Mouse (Mus musculus): ENCODE measurements around the gene Galnt6. TPM values are rescaled to one million over a fixed set of nuclear protein-coding genes. Genes with fewer than 3 reads are reported as not detected.

Galnt6 gene
- polyA plus RNA-seq, 1 experiment, result 0.29 TPM

DNA sequence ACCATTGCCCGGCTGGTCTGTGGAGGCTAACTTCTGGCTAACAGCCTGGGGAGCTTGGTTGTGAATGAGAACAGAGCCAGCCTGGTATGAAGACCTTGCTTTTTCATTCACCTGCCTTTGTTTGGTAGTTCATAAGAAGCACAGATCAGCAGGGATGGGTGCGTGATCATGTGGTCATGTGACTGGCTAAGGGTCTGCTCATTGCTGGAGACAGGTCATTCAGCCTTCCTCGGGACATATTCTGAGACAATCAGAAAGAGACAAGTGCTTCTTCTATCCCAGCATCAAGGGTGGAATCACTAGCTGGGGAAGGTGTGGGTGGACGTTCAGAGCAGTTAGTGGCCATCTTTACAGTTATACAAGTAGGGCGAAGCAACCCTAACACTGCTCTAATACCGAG lies 10.3 kb upstream of the Galnt6 start:
- Histone ChIP-seq H3K79me3 (ENCODE audit: low read depth) (no peaks in the 10 kb centered on the region), H3K27me3 (ENCODE audit: control insufficient read depth, insufficient read depth, insufficient read length) (no peaks in the 10 kb centered on the region), H3K4me3 (ENCODE audit: insufficient read depth, poor library complexity, severe bottlenecking) (no peak overlapping the region), H3ac (ENCODE audit: control insufficient read depth, insufficient read length, low read depth) (no peak overlapping the region), H3K79me2 (ENCODE audit: control insufficient read depth, insufficient read depth) (no peaks in the 10 kb centered on the region), H3K36me3 (ENCODE audit: control insufficient read depth, insufficient read depth) (no peaks in the 10 kb centered on the region)
- TF ChIP-seq CEBPB (IDR thresholded peaks at IDR 0.05; ENCODE audit: low read depth), result no peak
- no peak for TF ChIP-seq FOSL1 (IDR thresholded peaks at IDR 0.05; ENCODE audit: insufficient read depth, low read length, poor library complexity, severe bottlenecking)
- no peak for TF ChIP-seq MYOG (IDR thresholded peaks at IDR 0.05; ENCODE audit: control insufficient read depth, extremely low read depth, insufficient read length)
- TF ChIP-seq MYOD1 (IDR thresholded peaks at IDR 0.05; ENCODE audit: control insufficient read depth, insufficient read length, low read depth), result no peak
- no peak for TF ChIP-seq USF1 (IDR thresholded peaks at IDR 0.05; ENCODE audit: low read depth)
- TF ChIP-seq CTCF (IDR thresholded peaks at IDR 0.05; ENCODE audit: control insufficient read depth, insufficient read depth, insufficient read length), result no peak
- TF ChIP-seq MAX (IDR thresholded peaks at IDR 0.05), result no peak

DNA sequence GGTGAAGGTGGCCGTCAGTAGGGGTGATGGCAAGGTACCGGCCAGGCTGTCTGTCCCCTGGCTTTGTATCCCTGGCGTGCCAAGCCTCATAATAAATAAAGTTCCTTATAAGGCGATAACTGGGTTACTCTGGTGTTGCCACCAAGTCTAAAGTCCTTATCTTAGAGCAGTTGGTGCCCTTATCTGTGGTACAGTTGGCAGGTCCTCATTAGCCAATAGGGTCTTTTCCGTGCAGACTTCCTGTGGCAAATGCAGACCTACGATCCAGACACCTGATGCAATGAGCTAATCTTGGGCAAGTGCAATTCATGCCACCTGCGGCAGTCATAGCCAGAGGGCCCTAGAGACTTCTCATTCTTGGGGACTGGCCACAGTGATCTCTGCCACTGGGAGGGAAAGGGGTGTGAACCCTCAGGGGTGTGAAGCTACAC lies 9.2 kb upstream of the Galnt6 start:
- no peak for TF ChIP-seq FOSL1 (IDR thresholded peaks at IDR 0.05; ENCODE audit: insufficient read depth, low read length, poor library complexity, severe bottlenecking)
- no peak for TF ChIP-seq MYOG (IDR thresholded peaks at IDR 0.05; ENCODE audit: control insufficient read depth, extremely low read depth, insufficient read length)
- no peak for TF ChIP-seq MYOD1 (IDR thresholded peaks at IDR 0.05; ENCODE audit: control insufficient read depth, insufficient read length, low read depth)
- no peak for TF ChIP-seq CTCF (IDR thresholded peaks at IDR 0.05; ENCODE audit: control insufficient read depth, insufficient read depth, insufficient read length)
- no peak for TF ChIP-seq MAX (IDR thresholded peaks at IDR 0.05)
- TF ChIP-seq CEBPB (IDR thresholded peaks at IDR 0.05; ENCODE audit: low read depth), result no peak
- no peak for TF ChIP-seq USF1 (IDR thresholded peaks at IDR 0.05; ENCODE audit: low read depth)
- no peaks in the 10 kb centered on the region for H3K79me3 ChIP-seq (ENCODE audit: low read depth)
- no peaks in the 10 kb centered on the region for H3K79me2 ChIP-seq (ENCODE audit: control insufficient read depth, insufficient read depth)
- H3ac ChIP-seq (ENCODE audit: control insufficient read depth, insufficient read length, low read depth), result no peak overlapping the region
- H3K4me3 ChIP-seq (ENCODE audit: insufficient read depth, poor library complexity, severe bottlenecking), result no peak overlapping the region
- no peaks in the 10 kb centered on the region for H3K27me3 ChIP-seq (ENCODE audit: control insufficient read depth, insufficient read depth, insufficient read length)
- H3K36me3 ChIP-seq (ENCODE audit: control insufficient read depth, insufficient read depth), result no peaks in the 10 kb centered on the region

DNA sequence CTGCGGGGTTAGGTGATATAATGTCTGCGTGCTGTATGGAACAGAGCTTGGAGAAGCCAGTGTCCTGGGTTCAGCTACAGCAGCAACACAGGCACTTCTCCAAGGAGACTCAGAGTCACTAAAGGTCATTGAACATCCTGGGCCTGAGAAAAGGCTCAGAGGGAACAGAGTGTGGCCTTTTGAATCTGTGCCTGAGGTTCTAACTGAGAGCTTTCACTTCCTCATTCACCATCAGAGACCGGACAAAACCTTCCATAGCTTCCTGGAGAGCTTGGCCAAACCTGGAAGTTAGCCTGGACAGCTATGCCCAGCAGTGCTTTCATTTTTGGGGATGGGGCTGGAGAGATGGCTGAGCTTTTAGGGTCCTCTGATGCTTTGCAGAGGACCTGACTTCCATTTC lies 8.5 kb upstream of the Galnt6 start:
- no peak overlapping the region for H3ac ChIP-seq (ENCODE audit: control insufficient read depth, insufficient read length, low read depth)
- no peaks in the 10 kb centered on the region for H3K79me2 ChIP-seq (ENCODE audit: control insufficient read depth, insufficient read depth)
- no peaks in the 10 kb centered on the region for H3K79me3 ChIP-seq (ENCODE audit: low read depth)
- TF ChIP-seq MYOG (IDR thresholded peaks at IDR 0.05; ENCODE audit: control insufficient read depth, extremely low read depth, insufficient read length) (no peak), CTCF (IDR thresholded peaks at IDR 0.05; ENCODE audit: control insufficient read depth, insufficient read depth, insufficient read length) (no peak), FOSL1 (IDR thresholded peaks at IDR 0.05; ENCODE audit: insufficient read depth, low read length, poor library complexity, severe bottlenecking) (no peak), MYOD1 (IDR thresholded peaks at IDR 0.05; ENCODE audit: control insufficient read depth, insufficient read length, low read depth) (no peak), CEBPB (IDR thresholded peaks at IDR 0.05; ENCODE audit: low read depth) (no peak)
- H3K27me3 ChIP-seq (ENCODE audit: control insufficient read depth, insufficient read depth, insufficient read length), result no peaks in the 10 kb centered on the region
- no peak overlapping the region for H3K4me3 ChIP-seq (ENCODE audit: insufficient read depth, poor library complexity, severe bottlenecking)
- no peaks in the 10 kb centered on the region for H3K36me3 ChIP-seq (ENCODE audit: control insufficient read depth, insufficient read depth)

- Histone ChIP-seq H3K79me2 (ENCODE audit: control insufficient read depth, insufficient read depth) (no peaks in the 10 kb centered on the region), H3ac (ENCODE audit: control insufficient read depth, insufficient read length, low read depth) (no peak overlapping the region), H3K4me3 (ENCODE audit: insufficient read depth, poor library complexity, severe bottlenecking) (no peak overlapping the region), H3K79me3 (ENCODE audit: low read depth) (no peaks in the 10 kb centered on the region), H3K36me3 (ENCODE audit: control insufficient read depth, insufficient read depth) (no peaks in the 10 kb centered on the region), H3K27me3 (ENCODE audit: control insufficient read depth, insufficient read depth, insufficient read length) (no peaks in the 10 kb centered on the region)
- TF ChIP-seq CEBPB (IDR thresholded peaks at IDR 0.05; ENCODE audit: low read depth) (no peak), FOSL1 (IDR thresholded peaks at IDR 0.05; ENCODE audit: insufficient read depth, low read length, poor library complexity, severe bottlenecking) (no peak), MAX (IDR thresholded peaks at IDR 0.05) (no peak), MYOG (IDR thresholded peaks at IDR 0.05; ENCODE audit: control insufficient read depth, extremely low read depth, insufficient read length) (no peak), USF1 (IDR thresholded peaks at IDR 0.05; ENCODE audit: low read depth) (no peak), MYOD1 (IDR thresholded peaks at IDR 0.05; ENCODE audit: control insufficient read depth, insufficient read length, low read depth) (no peak), CTCF (IDR thresholded peaks at IDR 0.05; ENCODE audit: control insufficient read depth, insufficient read depth, insufficient read length) (no peak)
These were observed 6.8 kb upstream of the Galnt6 start for GRCm38 (mm10) chr15:100735953-100736300.

- no peak overlapping the region for H3K4me3 ChIP-seq (ENCODE audit: insufficient read depth, poor library complexity, severe bottlenecking)
- peak overlapping the region; percentile 0 for H3ac ChIP-seq (ENCODE audit: control insufficient read depth, insufficient read length, low read depth)
- H3K79me3 ChIP-seq (ENCODE audit: low read depth), result no peaks in the 10 kb centered on the region
- peak; percentile 18 for TF ChIP-seq FOSL1 (IDR thresholded peaks at IDR 0.05; ENCODE audit: insufficient read depth, low read length, poor library complexity, severe bottlenecking)
- TF ChIP-seq CTCF (IDR thresholded peaks at IDR 0.05; ENCODE audit: control insufficient read depth, insufficient read depth, insufficient read length), result no peak
- TF ChIP-seq MYOD1 (IDR thresholded peaks at IDR 0.05; ENCODE audit: control insufficient read depth, insufficient read length, low read depth), result peak; percentile 96
- TF ChIP-seq CEBPB (IDR thresholded peaks at IDR 0.05; ENCODE audit: low read depth), result no peak
- peak; percentile 18 for TF ChIP-seq MAX (IDR thresholded peaks at IDR 0.05)
- TF ChIP-seq MYOG (IDR thresholded peaks at IDR 0.05; ENCODE audit: control insufficient read depth, extremely low read depth, insufficient read length), result no peak
- TF ChIP-seq USF1 (IDR thresholded peaks at IDR 0.05; ENCODE audit: low read depth), result no peak
- H3K27me3 ChIP-seq (ENCODE audit: control insufficient read depth, insufficient read depth, insufficient read length), result no peaks in the 10 kb centered on the region
- H3K79me2 ChIP-seq (ENCODE audit: control insufficient read depth, insufficient read depth), result no peaks in the 10 kb centered on the region
- H3K36me3 ChIP-seq (ENCODE audit: control insufficient read depth, insufficient read depth), result no peaks in the 10 kb centered on the region
These were observed 6.1 kb upstream of the Galnt6 start for GRCm38 (mm10) chr15:100735095-100735952.

Measured in C2C12 (cell line).